Mouse (Mus musculus): Measurements from ENCODE around the gene Il13. TPM values are rescaled to one million over a fixed set of nuclear protein-coding genes. Genes with fewer than 3 reads are reported as not detected.

The Il13 gene
- polyA plus RNA-seq (2012; rRNA removed; ENCODE audit: low replicate concordance) = not detected in 2 replicates

GRCm38 (mm10) chr11:53634556-53634955, at the start of gene Il13:
TSS of gene Il13 (minus strand) at chr11:53634702.

GRCm38 (mm10) chr11:53618619-53619198, 15.8 kb downstream of the Il13 start, which contains the start of gene Il4:
TSS of gene Il4 (minus strand) at chr11:53618669.

Other genes starting within 250 kb of the Il13 start
- 68.8 and 208 TPM in 2 replicates for gene Leap2, start 211.5 kb downstream of the Il13 start, polyA plus RNA-seq (2012; rRNA removed; ENCODE audit: low replicate concordance)
- 990 and 1,353 TPM in 2 replicates for gene Uqcrq, start 203.9 kb downstream of the Il13 start, polyA plus RNA-seq (2012; rRNA removed; ENCODE audit: low replicate concordance)
- 0.57 and 1.0 TPM in 2 replicates for gene Gdf9, start 203.7 kb downstream of the Il13 start, polyA plus RNA-seq (2012; rRNA removed; ENCODE audit: low replicate concordance)
- 0.06 and 0.16 TPM in 2 replicates for gene Gm10447, start 177.6 kb downstream of the Il13 start, polyA plus RNA-seq (2012; rRNA removed; ENCODE audit: low replicate concordance)
- gene Shroom1, start 177.5 kb downstream of the Il13 start, polyA plus RNA-seq (2012; rRNA removed; ENCODE audit: low replicate concordance) = 4.0 and 5.3 TPM in 2 replicates
- not detected in 2 replicates for gene Gm9837, start 164.2 kb downstream of the Il13 start, polyA plus RNA-seq (2012; rRNA removed; ENCODE audit: low replicate concordance)
- not detected in 2 replicates for gene Gm9945, start 154.5 kb downstream of the Il13 start, polyA plus RNA-seq (2012; rRNA removed; ENCODE audit: low replicate concordance)
- gene Sowaha, start 154.4 kb downstream of the Il13 start, polyA plus RNA-seq (2012; rRNA removed; ENCODE audit: low replicate concordance) = 10.5 and 34.0 TPM in 2 replicates
- gene Sept8, start 115.4 kb downstream of the Il13 start, polyA plus RNA-seq (2012; rRNA removed; ENCODE audit: low replicate concordance) = 5.4 and 13.0 TPM in 2 replicates
- gene Kif3a, start 67.3 kb downstream of the Il13 start, polyA plus RNA-seq (2012; rRNA removed; ENCODE audit: low replicate concordance) = 0.30 and 0.69 TPM in 2 replicates
- 0.39 TPM in 1 of 2 replicates, not detected in the other for gene Il4, start 16.0 kb downstream of the Il13 start, polyA plus RNA-seq (2012; rRNA removed; ENCODE audit: low replicate concordance)
- gene Rad50, start 72.6 kb upstream of the Il13 start, polyA plus RNA-seq (2012; rRNA removed; ENCODE audit: low replicate concordance) = 1.8 and 2.0 TPM in 2 replicates
- not detected in 2 replicates for gene Il5, start 86.1 kb upstream of the Il13 start, polyA plus RNA-seq (2012; rRNA removed; ENCODE audit: low replicate concordance)
- gene Irf1, start 135.3 kb upstream of the Il13 start, polyA plus RNA-seq (2012; rRNA removed; ENCODE audit: low replicate concordance) = 145 and 175 TPM in 2 replicates
- gene Gm17334, start 138.5 kb upstream of the Il13 start, polyA plus RNA-seq (2012; rRNA removed; ENCODE audit: low replicate concordance) = 0.60 and 2.3 TPM in 2 replicates
- gene Gm12216, start 224.6 kb upstream of the Il13 start, polyA plus RNA-seq (2012; rRNA removed; ENCODE audit: low replicate concordance) = 6.2 and 8.9 TPM in 2 replicates